Mouse (Mus musculus) left cerebral cortex, adult 8-10 months (tissue): Measurements from ENCODE around the gene Slc20a1. TPM values are rescaled to one million over a fixed set of nuclear protein-coding genes. Genes with fewer than 3 reads are reported as not detected.

Experiments
- DNase-seq, 2 experiments: peaks; one replicate each; pipeline ENCODE4 v3.0.0; 2022; ENCODE audit warnings: low spot score in 2 of 2
- total RNA-seq, 4 experiments: library from RNA; stranded (reverse); gene quantifications; 2 replicates each; pipeline ENCODE4 v1.2.4; 2022

Gene Slc20a1
- total RNA-seq, 4 experiments from 2014 or later = 136 to 167 (median 155) TPM

DNA sequence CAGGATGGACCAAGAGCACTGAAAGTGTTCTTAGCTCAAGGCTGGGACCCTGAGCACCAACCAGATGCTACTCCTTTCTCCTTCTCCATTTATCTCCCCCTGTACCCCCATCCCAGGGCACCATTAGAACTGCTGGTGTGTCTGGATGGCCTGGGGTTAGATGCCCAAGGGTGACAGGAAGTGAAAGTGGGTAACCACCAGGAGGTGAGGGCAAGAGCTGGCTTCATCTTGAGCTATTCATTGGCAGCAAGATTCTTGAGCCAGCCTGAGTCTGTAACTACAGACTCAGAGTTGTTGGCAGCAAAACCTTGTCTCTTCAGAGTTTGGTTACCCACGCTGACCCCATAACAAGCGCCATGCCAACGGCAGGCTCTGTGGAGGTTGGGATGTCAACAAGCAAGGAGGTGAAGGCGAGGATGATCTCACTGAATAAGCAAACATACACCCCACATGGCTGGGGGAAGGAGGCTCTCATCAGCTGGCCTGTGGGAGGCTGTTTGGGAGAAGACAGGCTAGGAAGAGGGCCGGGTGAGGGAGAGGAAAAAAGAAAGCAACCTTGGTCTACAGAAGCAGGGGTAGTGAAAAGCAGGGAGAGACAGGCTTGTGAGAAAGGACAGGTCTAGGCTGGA lies 12.2 kb upstream of the Slc20a1 start:
- DNase-seq = peak in 1 of 2 experiments; percentile 72

DNA sequence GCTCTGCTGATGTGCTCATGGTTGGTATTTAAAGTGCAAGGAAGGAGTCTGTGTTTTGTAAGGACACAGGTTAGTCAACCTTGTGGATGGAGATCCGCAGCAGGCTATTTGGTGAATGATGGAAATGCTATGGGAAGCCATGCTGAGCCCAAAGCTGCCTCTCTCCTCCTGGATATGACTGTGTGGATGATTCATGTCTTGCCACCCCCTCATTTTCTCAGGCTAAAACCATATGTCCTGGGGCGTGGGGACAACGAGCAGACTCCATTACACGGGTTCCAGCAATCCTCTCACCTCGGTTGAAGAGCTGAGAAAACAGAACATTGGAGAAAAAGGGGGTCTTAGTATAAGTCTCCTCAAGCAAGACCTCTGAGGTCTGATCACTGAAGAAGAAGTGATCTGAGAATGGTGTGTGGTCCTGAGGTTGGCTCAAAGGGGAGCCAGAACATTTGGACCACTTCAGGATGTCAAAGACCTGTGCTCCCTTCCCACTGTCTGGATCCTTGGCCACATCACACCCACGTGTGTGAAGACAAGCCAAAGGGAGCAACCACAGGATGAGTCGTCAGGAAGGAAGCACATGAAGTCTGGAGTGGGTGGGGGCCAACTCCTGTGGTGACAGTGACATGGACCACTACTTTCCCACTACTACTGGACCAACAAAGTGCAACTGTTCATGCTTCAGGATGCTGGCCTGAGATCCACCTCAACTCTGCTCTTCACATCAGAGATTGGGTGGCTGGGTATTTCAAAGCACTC lies 6.0 kb upstream of the Slc20a1 start:
- DNase-seq = peak in 1 of 2 experiments; percentile 63

DNA sequence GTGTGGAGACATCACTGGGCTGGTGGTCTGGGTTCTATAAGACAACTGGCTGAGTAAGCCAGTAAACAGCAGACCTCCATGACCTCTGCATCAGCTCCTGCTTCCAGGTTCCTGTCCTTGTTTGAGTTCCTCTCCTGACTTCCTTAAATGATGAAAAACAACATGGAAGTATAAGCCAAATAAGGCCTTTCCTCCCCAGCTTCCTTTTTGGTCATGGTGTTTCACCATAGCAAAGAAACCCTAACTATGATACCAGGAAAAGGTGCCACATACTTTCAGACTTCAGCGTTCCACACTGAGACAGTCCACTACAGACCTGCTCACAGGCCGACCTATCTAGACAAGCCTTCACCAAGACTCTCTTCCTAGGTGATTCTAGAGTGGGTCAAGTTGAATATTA lies 2.2 kb upstream of the Slc20a1 start:
- DNase-seq = no peak

DNA sequence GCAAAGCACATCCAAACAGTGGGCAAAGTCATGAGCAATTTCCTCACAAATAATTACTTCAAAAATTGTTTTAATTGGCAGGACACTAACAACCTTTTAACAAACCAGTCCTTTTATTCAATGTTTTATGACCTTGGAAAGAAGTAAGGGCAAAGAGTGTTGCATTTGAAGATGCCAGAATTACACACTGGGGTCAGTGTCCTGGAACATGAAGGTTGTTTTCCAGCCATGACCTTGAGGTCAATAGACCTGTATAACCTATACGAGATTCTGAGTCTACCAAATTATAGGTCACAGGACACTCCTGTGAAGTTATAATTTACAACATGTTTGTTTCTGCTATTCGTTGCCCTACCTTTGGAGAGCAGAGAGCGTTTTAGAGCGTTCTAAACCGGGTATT lies 1.4 kb upstream of the Slc20a1 start:
- no peak for DNase-seq

DNA sequence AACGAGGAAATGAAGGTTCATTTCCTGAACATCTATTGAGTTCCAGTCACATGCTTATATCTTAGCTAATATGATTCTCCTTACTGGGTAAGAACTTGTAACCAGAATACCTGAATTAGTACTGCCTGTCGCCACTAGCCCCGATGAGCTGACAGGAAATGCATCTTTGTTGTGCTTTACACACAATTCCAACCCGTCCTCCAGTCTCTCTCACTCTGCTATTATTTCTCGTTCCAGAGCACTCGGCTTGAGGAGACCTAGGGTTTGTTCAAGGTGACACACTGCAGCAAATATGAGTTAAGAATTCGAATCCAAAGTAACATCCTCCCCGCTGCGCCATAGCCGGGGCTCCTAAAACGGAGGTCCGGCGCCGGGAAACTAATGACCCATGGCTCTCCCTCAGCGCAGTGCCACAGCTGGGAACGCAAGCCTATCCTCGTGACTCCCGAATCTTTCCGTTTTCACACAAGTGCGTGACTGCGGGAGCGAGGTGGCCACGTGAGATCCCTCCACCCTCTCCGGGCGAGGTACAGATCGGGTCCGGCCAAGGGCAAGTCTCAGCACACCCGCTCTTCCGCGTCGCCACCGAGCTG lies 625 bp upstream of the Slc20a1 start:
- no peak for DNase-seq

DNA sequence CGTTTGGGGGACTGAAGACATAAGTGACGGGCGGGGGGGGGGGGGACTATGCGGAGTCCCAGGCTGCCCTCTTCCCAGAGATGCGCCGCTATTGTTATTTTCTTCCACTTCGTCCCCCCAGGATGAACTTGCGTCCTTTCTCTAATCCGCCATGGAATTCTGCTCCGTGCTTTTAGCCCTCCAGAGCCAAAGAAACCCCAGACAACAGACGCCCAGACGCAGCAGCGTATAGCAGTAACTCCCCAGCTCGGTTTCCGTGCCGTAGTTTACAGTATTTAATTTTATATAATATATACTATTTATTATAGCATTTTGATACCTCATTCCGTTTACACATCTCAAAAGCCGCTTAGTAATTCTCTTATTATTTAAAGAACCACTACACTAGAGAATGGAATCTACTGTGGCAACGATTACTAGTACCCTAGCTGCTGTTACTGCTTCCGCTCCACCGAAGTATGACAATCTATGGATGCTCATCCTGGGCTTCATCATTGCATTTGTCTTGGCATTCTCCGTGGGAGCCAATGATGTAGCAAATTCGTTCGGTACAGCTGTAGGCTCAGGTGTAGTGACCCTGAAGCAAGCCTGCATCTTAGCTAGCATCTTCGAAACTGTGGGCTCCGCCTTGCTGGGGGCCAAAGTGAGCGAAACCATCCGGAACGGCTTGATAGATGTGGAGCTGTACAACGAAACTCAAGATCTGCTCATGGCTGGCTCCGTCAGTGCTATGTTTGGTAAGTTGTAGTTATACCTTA lies 943 bp downstream of the Slc20a1 start:
- no peak for DNase-seq

DNA sequence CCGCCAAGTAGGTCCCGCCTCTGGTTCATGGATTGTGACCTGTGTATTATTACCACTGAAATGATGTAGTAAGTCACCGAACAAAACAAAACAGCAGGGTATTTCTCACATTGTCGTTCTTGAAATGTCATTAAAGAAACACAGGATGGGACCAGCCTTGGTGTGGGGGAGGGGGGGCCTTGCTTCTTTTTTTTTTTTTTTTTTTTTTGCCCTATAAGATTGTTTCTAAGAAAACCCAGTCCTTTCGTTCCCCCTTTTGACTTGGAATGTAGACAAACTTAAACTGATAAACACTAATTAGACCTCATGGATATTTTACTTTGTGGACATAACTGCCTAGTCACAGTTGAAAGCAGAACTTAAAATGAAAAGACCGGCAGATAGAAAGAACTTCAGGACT lies 6.4 kb downstream of the Slc20a1 start:
- DNase-seq = no peak

DNA sequence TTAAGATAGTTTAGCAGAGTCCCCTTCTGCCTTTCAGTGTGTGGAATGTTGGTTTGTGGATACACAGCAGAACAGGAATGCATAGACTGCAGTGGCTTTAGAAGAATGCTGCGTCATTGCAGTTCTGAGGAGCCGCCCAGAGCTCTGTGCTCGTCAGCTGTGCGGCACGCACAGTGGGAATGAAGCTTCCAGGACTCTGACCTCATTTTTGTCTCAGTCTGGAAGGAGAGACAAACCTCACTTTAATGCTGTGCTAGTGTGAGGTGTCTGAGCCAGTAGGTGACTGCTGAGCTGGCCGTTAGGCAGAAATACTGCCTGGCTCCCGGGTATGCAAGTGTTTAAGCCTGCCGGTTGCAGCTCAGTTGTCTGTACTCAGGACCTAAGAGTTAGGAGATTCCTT lies 8.3 kb downstream of the Slc20a1 start:
- DNase-seq = no peak

DNA sequence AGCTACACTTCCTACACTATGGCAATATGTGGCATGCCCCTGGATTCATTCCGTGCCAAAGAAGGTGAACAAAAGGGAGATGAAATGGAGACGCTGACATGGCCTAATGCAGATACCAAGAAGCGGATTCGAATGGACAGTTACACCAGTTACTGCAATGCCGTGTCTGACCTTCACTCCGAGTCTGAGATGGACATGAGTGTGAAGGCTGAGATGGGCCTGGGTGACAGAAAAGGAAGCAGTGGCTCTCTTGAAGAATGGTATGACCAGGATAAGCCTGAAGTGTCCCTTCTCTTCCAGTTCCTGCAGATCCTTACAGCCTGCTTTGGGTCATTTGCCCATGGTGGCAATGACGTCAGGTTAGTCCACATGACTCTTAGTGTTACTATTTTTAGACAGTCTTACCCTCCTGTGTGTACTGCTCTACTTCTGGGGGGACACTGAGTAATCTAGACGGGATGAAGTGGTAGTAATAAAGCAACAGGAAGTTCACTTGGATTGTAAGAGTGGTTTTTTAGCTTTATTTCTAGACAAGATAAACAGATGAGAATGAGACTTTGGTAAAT lies 9.7 kb downstream of the Slc20a1 start:
- no peak for DNase-seq

DNA sequence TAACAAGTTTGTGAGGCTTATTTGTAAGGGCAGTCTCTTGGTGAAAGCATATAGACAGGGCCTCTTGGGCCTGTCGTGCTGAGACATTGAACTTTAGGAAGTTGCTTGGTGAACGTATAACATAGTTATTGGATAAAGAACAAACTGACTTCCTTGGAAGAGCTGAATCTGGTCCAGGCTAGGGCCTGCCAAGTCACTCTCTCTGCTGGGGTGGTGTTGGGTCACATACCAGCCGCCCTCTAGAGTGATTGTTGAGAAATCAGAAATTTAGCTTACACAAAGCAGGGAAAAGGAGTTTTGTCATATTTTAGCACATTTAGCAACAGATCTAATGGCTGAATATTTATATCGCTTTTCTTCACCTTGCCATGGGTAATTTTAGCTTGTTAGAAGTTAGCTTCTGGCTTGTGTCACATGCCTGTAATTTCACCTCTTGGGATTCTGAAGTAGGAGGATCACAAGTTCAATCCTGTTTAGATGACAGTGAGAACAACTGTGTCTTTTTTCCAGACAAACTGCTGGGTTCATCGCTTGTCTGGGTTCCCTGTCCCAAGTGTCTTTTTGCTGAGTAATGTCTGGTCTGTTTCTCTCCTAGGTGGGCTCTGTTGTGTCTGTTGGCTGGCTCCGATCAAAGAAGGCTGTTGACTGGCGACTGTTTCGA lies 11.7 kb downstream of the Slc20a1 start:
- DNase-seq = no peak

DNA sequence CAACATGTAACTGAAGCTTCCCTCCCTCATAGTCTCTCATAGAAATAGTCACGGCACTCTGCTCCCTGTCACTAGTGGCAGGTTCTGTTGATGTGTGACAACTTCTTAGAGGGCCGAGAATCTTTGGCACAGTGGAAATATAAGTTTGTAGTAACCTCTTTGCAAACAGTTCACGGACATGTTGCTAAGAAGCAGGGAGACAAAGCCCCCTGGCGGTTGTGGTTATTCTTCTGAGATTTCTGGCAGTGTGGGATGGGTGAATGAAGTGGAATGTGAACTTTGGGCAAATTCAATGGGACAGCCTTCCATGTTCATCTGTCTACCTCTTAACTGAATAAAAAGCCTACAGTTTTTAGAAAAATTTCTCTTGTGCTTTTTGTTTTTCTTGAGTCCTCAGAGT lies 12.7 kb downstream of the Slc20a1 start:
- DNase-seq = no peak

DNA sequence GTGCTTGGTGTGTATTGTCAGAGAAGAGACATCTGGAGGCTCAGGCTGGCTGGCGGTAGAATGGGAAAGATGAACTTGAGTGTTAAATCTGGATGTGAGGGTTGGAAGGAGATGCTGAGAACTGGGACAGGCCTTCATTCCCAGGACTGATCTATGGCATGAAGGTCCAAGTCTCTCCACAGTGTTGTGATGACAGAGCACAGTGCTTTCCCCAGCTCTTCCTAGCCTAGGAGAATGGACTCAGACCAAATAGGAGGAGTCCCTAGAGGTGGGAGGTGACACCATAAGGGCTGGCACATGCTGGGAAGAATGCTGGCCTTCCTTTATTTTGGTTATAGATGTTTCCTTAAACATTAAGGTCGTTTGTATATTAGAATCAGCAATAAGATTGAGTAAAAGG lies 13.4 kb downstream of the Slc20a1 start:
- no peak for DNase-seq

DNA sequence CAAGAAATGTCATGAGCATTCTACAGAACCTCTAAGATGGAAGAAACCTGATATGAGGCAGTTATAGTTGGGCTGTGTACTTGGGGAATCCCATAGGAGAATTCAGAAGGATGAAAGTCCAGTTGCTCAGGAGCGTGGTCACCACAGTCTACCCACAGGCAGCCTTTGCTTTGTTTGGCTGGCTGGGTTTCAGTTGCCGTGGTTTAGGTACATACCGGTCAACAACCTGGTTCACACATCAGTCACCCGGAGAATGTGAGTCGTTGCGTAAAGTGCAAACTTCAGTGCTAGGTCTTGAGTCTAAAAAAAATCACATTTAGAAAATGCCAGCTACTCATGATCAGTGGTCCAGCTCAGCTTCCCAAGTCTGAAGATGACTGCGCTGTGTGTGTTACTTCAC lies 14.0 kb downstream of the Slc20a1 start:
- no peak for DNase-seq

DNA sequence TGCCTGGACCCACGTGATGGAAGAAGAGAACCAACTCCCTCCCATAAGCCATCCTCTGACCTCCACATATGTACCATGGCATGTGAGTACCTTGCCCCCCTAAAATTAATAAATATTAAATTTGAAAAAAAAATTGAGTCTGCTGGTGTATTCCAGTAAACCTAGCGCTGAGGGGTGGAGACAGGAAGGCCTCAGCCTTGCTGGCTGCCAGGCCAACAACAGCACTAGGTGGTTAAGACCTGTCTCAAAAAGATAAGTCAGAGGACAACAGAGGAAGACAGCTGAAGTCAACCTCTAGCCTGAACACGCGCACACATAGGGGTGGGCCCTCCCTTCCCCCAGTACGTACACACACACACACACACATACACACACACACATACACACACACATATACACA lies 16.2 kb downstream of the Slc20a1 start:
- no peak for DNase-seq

DNA sequence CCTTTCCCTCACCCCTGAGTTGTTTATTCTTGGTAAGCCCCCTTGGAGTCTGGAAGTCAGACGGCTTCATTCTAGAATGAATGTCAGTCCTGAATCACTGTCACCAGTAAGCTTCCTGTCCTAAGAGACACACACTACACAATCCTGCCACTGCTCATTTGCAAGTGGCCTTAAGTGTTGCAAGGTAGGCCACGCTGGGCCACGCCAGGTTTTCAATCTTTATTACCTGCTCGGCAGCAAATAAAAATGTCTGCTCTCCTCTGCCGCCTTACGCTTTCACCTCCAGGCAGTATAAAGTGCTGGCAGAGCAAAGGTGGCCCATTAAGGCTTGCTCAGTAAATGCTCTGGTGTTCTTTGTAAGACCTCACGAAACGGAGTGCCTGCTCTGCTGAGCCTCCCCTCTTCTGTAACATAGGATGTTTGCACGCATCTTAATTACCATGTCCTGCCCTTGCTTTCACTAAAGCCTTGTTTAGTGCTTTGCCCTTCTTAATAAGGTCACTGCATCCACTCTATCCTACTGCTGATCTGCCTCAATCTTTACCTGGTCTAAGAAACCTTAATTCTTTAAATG lies 19.1 kb downstream of the Slc20a1 start:
- no peak for DNase-seq

DNA sequence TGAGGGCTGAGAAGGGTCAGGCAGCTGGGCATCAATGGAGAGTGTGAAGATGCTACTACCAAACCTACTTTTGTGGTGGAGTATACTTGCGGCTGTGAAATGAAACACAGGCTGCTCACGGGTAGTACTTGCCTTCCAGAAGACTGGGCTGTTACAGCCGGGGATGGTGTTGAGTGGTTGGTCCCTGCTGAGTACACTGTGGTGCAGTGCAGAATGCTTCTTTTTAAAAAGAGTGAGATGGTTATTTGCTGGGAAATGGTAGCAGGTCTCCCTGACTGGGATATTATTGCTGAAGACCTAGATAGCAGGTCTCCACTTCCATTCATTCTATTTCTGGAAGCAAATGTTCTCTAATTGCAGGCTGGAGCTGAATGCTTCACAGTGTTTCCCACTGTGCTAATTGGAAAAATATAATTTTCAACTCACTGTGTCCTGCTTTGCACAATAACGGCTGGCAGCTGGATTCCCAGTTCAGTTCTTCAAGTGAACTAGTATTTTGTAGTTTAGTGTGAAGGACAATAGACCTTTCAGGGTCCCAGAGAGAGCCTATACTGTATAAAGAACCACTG lies 20.1 kb downstream of the Slc20a1 start:
- DNase-seq = no peak

DNA sequence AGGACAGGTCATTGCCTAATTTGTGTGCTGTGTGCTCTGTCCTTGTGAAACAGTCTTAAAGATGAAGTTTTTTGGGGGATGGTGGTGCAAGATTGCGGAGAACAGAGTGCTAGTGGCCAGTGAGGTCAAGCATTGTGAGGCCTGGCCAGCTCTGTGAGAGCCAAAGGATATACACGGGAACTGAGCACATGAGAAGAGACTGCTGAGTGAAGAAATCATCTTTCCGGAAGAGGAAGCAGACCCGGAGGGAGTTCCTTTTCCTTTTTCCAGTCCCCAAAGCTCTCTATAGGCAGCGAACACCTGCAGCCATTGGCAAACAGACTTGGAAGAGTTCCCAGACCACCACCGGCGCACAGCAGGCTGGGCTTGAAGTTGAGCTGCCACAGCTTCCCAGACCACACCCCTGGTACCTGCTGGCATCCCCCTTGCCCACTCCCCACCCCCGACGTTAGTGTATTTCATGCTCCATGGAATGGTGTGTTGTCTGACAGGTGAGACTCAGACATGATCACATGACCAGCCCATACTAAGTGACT lies 22.6 kb downstream of the Slc20a1 start:
- no peak for DNase-seq

DNA sequence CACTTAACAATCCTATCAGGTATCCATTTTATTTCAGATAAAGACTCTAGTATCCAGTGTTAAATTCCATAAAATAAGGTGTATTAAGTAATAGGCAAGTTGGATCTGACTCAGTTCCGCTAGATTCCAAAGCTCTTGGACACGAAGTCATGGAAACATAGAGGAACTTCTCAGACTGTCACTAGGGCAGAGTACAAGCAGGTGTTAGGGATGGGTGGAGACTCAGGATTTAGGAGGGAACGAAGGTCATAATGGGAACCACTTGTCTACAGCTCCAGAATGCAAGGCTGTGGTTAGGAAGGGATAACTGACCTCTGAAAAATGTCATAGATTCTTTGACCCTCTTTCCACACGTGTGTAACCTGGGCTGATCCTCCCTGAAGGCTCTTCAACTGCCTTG lies 25.6 kb downstream of the Slc20a1 start:
- no peak for DNase-seq

DNA sequence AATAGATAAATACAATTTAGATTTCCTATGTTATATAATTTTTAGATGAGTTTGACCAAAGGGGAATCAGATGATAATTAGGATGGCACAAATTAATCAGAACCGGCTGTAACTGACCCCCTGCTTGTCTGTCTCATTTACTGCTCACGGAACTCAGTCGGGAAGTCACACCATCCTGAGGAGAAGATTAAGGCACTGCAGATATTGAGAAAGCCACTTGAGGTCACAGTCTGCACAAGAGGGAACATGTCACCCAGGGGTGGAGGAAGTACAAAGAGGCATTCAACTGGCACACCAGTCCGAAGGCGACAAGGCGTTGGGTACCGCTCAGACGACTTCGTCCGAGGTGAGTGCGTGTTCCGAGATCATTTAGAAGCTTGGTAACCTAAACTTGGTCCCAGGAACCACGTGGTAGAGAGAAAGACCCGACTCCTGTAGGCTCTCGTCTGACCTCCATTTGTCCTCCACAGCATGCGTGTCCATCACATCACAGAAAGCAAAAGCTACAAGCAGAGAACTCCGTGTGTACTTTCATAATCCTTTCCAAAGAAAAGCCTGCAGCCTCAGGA lies 26.8 kb downstream of the Slc20a1 start:
- no peak for DNase-seq

DNA sequence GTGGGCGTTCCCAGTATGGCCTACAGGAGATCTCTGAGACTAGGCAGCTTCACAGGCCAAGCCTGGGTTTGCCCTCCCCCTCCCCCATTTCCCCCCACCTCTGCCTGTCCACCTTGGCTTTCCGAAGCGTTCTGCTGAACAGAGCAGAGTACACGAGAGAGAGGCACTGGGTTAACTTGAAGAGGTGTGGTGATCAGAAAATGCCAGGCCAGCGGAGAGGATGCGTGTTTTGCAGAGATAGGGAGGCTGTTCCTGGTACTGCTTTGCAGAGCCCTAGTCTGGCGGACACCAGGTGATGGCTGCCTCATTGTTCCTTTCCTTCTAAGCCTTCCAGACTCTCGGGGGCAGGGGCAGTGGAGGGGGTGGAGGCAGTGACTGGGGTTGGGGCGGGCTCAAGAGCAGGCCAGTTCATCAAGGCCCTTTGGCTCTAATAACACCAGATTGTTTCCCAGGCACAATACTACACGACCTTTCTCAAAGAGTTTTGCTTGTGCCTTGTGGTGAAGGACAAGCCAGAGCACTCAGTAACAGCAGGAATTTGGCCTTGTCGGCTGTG lies 27.8 kb downstream of the Slc20a1 start:
- no peak for DNase-seq
